Mouse (Mus musculus) frontal cortex, postnatal 14 days (tissue): ENCODE results near the gene Spin2d.
"Not testable (repeated sequence)": the region's sequence is repeated elsewhere in the genome, so short reads cannot be mapped to it uniquely, and the experiment has no call there.

Experiments
- DNase-seq, 2 experiments: peaks; one replicate each; pipeline ENCODE4 v3.0.0; 2022; ENCODE audit warnings: low spot score in 2 of 2

Gene Spin2d

DNA sequence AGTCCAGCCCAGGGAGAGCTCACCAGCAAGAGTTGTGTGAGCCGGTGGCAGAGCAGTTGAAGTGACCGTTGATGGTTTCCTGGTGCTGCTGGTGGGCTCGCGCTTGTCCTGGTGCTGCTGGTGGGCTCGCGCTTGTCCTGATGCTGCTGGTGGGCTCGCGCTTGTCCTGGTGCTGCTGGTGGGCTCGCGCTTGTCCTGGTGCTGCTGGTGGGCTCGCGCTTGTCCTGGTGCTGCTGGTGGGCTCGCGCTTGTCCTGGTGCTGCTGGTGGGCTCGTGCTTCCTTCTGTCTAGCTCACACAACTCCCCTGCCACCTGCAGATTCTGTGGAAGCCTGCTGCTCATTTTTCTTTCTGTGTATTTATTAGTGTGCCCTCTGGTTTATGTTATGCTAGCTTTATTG is at the start of gene Spin2d:
TSS of gene Spin2d (minus strand) at position 101 of the 400 bp plus-strand sequence.
- not testable (repeated sequence) for DNase-seq

DNA sequence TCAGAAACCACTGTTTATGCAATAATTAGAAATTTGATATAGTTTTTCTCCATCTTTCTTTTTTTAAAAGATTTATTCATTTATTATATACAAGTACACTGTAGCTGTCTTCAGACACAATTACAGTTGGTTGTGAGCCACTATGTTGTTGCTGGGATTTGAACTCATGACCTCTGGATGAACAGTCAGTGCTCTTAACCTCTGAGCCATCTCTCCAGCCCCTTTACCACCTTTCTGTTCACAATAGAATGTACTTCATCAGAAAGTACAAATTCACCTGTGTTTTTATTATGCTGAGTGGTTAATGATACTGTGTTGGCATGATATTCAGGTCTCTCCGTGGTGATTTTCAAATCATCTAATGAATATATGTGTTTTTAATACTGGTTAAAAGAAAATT is 48.6 kb upstream of the Spin2d start:
- DNase-seq: no peak

GRCm38 (mm10) chrX:73213819-73214564 is 37.2 kb upstream of the Spin2d start, which contains the start of gene Xlr4b:
TSS of gene Xlr4b (plus strand) at chrX:73214333.
- not testable (repeated sequence) for DNase-seq

DNA sequence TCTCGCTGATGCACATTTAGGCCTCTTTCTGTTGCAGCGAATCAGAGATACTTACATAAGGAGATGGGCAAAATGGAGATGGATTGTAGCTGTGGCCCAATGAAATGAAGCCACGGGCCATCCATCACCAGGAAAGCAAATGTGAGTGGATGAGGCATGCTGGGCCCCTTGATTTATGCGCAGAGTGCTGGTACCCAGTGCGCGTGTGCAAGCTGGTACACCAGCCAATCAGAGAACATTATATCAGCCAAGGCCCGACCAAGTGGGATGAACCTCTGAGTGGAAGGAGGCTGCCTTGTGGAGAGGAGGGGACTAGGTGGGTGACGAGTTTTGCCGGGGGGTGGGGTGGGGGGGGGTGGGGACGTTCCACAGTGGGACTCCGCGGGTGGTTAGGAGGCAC is 15.1 kb upstream of the Spin2d start, which contains the start of gene Xlr3b:
TSS of gene Xlr3b (plus strand) at position 274 of the 400 bp plus-strand sequence.
- peak in 1 of 2 experiments; percentile 13 for DNase-seq

- not testable (repeated sequence) for DNase-seq
Observed at GRCm38 (mm10) chrX:73149350-73149749, 27.4 kb downstream of the Spin2d start, which contains the start of gene DXBay18. TSS of gene DXBay18 (minus strand) at chrX:73149450.

- DNase-seq: not testable (repeated sequence)
Observed at GRCm38 (mm10) chrX:73148496-73148895, 28.3 kb downstream of the Spin2d start, which contains the start of gene Xlr5b. TSS of gene Xlr5b (plus strand) at chrX:73148796.

DNA sequence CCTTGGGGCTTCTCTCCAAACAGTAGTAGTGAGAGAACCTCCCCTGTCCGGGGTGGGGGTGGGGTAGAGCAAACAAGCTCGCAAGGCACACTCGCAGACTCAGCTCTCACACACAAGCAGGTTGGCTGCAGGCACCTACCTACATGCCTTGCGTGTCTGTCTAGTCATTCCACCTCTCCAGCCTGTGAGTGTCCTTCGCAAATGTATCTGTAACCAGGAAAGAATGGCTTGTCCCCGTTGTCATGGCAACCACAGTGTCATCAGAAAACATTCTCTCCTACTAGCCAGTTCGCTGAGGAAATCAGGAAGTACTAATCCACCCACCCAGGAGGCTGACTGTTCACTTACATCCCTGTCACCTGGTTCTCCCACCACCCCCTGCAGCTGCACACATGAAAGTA is 33.6 kb downstream of the Spin2d start:
- not testable (repeated sequence) for DNase-seq
